Mouse (Mus musculus) cerebellum, adult 2 months (tissue): ENCODE results near the gene Mapk3. TPM values are rescaled to one million over a fixed set of nuclear protein-coding genes. Genes with fewer than 3 reads are reported as not detected.

Source experiments
- DNase-seq, 2 experiments: peaks; one replicate each; pipeline ENCODE4 v3.0.0; 2021
- H3K27ac ChIP-seq: fragments of 200-500 bp; 2 replicates; pipeline ENCODE4 v1.5.1; 2012; ENCODE audit warnings: low read length, control low read depth, inconsistent platforms; ENCODE audit not compliant: insufficient read depth
- H3K27me3 ChIP-seq: fragments of 200-500 bp; 2 replicates; pipeline ENCODE4 v1.6.1; 2012; ENCODE audit warnings: inconsistent platforms, mild to moderate bottlenecking, low read length, moderate library complexity; ENCODE audit not compliant: control insufficient read depth, insufficient read depth
- H3K4me1 ChIP-seq: fragments of 200-500 bp; 2 replicates; pipeline ENCODE4 v1.6.1; 2011; ENCODE audit warnings: low read length; ENCODE audit not compliant: control insufficient read depth, insufficient read depth
- H3K4me3 ChIP-seq: fragments of 200-500 bp; replicated peaks from 2 replicates; pipeline ENCODE3; 2011; ENCODE audit warnings: mild to moderate bottlenecking, low read depth, low read length, control low read depth; ENCODE audit not compliant: insufficient read depth
- CTCF ChIP-seq: fragments of 200-500 bp; IDR thresholded peaks from 2 replicates; pipeline ENCODE4 v1.5.1; 2011; ENCODE audit warnings: low read depth, mild to moderate bottlenecking, control low read depth, low read length, moderate library complexity, borderline replicate concordance; ENCODE audit not compliant: insufficient read depth
- POLR2A ChIP-seq: fragments of 200-500 bp; IDR thresholded peaks from 2 replicates; pipeline ENCODE4 v1.6.1; 2011; ENCODE audit warnings: low read length, control low read depth, borderline replicate concordance; ENCODE audit not compliant: insufficient read depth
- WGBS: fragments of 180-500 bp; shearing (Covaris S2); methylation state at CpG from one replicate; pipeline ENCODE4 v1.1.7; 2018; 5-methylcytosine and 5-hydroxymethylcytosine counted together
- polyA plus RNA-seq: library from polyadenylated mRNA; depleted of rRNA; stranded (reverse); fragments of >200 nt; gene quantifications from 2 replicates; pipeline ENCODE4 v1.2.3, GENCODE M21; 2012; rRNA removed

Gene Mapk3
- polyA plus RNA-seq, 1 experiment, result 229 TPM

DNA sequence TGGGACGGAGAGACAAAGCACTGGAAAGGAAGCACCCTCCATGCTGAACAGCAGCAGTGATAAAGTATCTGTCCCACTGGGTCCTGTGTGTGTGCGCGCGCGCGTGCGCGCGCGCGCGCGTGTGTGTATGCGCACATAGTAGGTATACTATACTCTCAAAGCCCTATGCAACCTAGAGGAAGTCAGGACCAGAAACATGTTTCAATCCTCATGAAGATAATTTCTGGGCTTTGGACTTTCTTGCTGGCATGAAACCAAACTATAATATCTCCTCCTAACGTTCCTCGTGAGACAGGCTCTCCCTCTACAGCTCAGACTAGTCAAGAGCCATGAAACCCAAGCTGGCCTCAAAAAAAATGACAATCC lies 41.6 kb downstream of the Mapk3 start:
- no peak for DNase-seq
- Histone ChIP-seq H3K27me3 (no peaks in the 10 kb centered on the region), H3K27ac (peak overlapping the region; percentile 100), H3K4me1 (peaks cover 12% of the 10 kb centered on the region), H3K4me3 (no peak overlapping the region)
- TF ChIP-seq CTCF (no peak), POLR2A (no peak)
- 87% methylated on average over 16 of the region's 16 CpGs for WGBS

DNA sequence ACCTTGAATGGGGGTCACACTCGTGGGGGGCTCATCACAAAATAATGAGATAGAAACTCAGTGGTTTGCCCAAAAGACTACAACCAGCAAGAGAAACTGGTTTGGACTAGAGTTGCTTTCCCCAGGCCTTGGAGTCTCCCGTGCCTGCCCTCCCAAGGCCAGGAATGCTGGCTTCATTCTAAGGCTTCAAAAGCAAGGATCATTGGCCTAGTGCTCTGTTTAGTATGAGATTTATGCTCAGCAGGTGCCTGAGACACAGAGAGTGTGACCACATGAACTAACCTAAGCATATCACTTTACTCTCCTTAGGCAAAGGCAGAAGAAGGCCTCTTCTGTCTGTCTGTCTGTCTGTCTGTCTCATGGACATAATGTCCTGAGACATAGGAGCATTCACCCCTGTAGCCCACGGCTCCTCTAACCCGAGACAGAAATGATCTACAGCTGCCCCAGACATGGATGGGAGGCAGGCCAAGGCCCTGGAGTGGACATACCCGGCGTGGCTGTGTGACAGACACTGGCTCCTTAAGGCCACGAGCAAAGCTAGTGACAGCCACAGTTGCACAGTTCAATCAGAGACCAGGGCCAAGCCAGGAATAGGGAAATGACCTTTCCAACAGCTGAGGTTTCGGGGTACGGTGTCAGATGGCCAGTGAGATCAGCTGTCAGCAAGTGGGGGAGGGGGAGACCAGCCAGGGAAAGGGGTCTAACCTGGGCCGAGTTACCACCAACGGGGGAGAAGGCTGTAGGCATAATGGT lies 42.9 kb downstream of the Mapk3 start:
- Histone ChIP-seq H3K27ac (no peak overlapping the region), H3K27me3 (no peaks in the 10 kb centered on the region), H3K4me1 (peaks cover 7% of the 10 kb centered on the region; the same call in 1 of the 2 replicates), H3K4me3 (no peak overlapping the region)
- TF ChIP-seq CTCF, result no peak
- no peak for TF ChIP-seq POLR2A
- peak in 1 of 2 experiments; percentile 12 for DNase-seq
- 68% methylated on average over 11 of the region's 11 CpGs for WGBS

DNA sequence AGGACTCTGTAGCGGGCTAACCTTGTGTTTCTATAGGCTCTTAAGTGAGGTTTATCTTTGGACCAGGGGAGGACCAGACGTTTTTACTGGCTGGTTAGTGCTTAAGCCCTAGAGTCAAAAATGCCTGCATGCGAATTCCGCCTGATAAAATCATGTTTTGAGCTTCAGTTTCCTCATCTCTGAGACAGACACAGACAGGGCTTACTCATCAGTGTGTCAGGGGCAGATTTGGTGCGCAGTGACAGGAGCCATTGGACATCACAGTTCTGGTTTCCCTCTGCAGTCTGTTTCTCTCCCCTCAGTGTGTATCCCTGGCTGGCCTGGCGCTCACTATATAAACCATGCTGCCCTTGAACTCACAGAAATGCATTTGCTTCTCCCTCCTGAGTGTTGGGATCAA lies 43.8 kb downstream of the Mapk3 start:
- H3K27ac ChIP-seq, result no peak overlapping the region
- DNase-seq, result no peak
- H3K4me3 ChIP-seq, result no peak overlapping the region

DNA sequence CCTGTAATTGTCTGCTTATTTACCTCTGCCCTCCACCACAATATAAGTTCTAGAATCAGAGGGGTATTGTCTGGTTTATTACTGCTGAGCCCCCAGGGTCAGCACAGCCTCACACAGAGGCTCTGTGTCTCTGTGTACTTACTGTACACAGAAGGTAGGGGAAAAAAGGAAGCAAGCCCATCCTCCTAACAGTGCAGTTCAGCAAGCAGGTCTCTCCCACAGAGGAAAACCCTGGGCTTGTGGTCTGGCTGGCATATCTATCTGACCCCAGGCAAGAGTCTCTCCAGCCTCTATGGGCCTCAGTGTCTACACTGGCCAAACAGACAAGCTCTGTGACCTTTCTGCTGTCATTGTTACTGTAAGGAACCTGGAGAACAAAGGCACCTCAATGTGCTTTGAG lies 44.4 kb downstream of the Mapk3 start:
- Histone ChIP-seq H3K4me1 (peaks cover 7% of the 10 kb centered on the region; the same call in 1 of the 2 replicates), H3K27ac (no peak overlapping the region), H3K27me3 (no peaks in the 10 kb centered on the region), H3K4me3 (no peak overlapping the region)
- TF ChIP-seq POLR2A, result no peak
- no peak for TF ChIP-seq CTCF
- DNase-seq, result no peak

More for the DNA sequence above, 43.8 kb downstream of the Mapk3 start:
- peaks cover 7% of the 10 kb centered on the region; the same call in 1 of the 2 replicates for H3K4me1 ChIP-seq
- no peaks in the 10 kb centered on the region for H3K27me3 ChIP-seq
- 97% methylated on average over 6 of the region's 6 CpGs for WGBS
- TF ChIP-seq POLR2A (no peak), CTCF (no peak)

DNA sequence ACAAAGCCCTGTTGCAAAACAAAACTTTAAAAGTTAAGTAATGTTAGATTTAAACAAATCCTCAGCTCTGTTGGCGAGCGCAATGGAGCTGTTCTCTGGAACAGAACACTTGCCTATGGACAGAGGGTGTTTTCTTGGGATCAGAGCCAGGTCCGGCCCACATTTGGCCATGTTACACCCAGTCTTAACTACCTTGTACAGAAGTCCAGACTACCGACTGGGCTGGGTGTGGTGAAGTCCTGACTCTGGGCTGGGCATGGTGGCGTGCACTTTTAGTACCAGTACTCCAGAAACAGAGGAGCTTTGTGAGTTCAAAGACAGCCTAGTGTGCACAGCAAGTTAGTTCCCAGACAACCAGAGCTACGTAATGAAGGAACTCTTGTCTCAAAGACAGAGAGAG lies 47.6 kb downstream of the Mapk3 start:
- H3K4me1 ChIP-seq, result 0 out of 2 replicates have a peak, but pooled peaks cover 2% of the 10 kb centered on the region
- no peak overlapping the region for H3K27ac ChIP-seq
- no peak for DNase-seq
- H3K27me3 ChIP-seq, result no peaks in the 10 kb centered on the region
- WGBS, result 60% methylated on average over 6 of the region's 6 CpGs
- no peak for TF ChIP-seq POLR2A
- no peak for TF ChIP-seq CTCF
- no peak overlapping the region for H3K4me3 ChIP-seq

DNA sequence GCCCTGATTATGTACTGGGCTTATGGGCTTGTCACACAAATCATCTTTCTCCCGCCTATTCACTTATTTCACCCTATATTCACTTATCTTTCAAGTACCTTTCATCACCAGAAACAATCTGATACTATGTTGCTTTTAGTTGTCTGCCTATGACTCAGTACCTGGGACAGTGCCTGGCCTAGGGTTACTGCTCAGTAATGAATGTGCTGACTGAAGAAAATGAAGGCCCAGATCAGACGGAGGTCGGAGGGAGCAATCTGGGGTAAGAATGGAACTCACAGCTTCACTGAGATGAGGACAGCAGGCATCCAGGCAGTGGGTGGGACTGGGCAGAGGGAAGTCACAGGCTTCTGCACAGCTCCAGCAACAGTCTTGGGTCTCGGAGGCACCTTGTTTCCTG lies 48.0 kb downstream of the Mapk3 start:
- 0 out of 2 replicates have a peak, but pooled peaks cover 2% of the 10 kb centered on the region for H3K4me1 ChIP-seq
- no peak overlapping the region for H3K4me3 ChIP-seq
- no peaks in the 10 kb centered on the region for H3K27me3 ChIP-seq
- TF ChIP-seq POLR2A, result no peak
- no peak for TF ChIP-seq CTCF
- DNase-seq, result no peak
- H3K27ac ChIP-seq, result no peak overlapping the region
- 48% methylated on average over 4 of the region's 4 CpGs for WGBS

DNA sequence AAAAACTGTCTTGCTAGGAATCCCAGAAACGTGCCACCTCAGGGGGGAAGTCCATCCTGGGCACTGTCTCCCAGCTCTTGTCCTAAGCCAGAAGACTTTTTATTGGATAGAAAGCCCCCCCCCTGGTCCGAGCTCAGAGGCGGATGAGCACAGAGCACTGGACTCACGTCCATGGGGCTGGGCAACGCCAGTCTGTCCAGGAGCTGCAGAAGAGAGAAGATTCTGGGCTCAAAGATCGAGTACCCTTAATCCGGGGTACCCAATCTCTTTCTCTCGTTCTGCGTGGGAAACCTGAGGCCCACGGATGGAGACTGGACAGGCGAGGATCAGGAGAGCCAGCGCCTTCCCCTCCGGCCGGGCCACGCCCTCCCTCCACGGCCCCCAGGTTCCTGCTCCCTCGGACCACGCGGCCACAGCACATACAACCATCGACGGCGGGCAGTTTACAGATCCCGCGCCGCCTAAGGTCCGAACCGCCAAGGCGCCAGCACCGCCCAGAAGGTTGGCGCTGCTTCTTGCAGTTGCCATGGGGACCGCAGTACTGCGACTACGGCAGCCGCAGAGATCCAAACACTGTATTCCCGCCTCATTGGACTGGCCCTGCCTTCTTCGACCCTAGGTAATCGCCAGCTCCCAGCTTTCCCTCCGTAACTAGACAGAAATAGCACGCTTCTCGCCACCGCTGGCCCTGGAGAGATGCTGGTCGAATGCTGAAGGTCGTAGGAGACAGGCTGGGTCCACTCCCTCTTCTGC lies 49.5 kb downstream of the Mapk3 start:
- peak; percentile 49; the same call in 1 of the 2 replicates for TF ChIP-seq POLR2A
- no peak for TF ChIP-seq CTCF
- H3K4me3 ChIP-seq, result peak overlapping the region; percentile 74
- under 1% methylated on average over 43 of the region's 43 CpGs for WGBS
- peak; percentile 93 to 94 for DNase-seq
- H3K27me3 ChIP-seq, result no peaks in the 10 kb centered on the region
- H3K27ac ChIP-seq, result 0 out of 2 replicates have a peak overlapping the region, but pooled peaks have one; percentile 3
- H3K4me1 ChIP-seq, result 0 out of 2 replicates have a peak, but pooled peaks cover 2% of the 10 kb centered on the region

DNA sequence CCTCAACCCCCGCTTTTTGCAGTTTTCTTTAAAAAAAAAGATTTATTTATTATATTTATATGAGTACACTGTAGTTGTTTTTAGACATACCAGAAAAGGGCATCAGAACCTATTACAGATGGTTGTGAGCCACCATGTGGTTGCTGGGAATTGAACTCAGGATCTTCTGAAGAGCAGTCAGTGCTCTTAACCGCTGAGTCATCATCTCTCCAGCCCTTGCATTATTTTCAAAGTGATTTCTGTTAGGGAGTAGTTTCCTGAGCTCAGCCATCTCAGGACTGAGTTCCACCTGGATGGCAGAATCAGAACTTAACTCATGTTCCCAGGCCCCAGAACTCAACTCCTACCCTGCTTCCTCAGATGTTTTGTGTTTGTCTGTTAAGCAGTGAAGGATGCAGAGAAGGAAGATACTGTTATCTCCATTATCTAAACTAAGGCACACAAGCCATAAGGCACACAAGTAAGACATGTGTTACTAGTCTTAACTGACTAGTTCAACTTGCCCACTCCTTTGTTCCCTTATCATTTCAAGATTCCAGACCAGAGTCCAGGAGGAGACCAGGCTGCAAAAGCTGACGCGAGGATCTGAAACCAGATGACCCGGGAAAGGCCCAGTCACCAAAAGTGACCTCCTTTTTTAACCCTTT lies 50.4 kb downstream of the Mapk3 start:
- no peak overlapping the region for H3K4me3 ChIP-seq
- H3K27ac ChIP-seq, result no peak overlapping the region
- 63% methylated on average over 5 of the region's 5 CpGs for WGBS
- no peaks in the 10 kb centered on the region for H3K27me3 ChIP-seq
- DNase-seq, result no peak
- 0 out of 2 replicates have a peak, but pooled peaks cover 2% of the 10 kb centered on the region for H3K4me1 ChIP-seq
- TF ChIP-seq CTCF (no peak), POLR2A (no peak)

Other genes with a start within 250 kb of the Mapk3 start
- gene Eif3c, start 193.2 kb upstream of the Mapk3 start, polyA plus RNA-seq, result 115 and 116 TPM in 2 replicates
- gene Apobr, start 174.7 kb upstream of the Mapk3 start, polyA plus RNA-seq, result 0.87 and 0.98 TPM in 2 replicates
- 38.1 and 44.2 TPM in 2 replicates for gene Cln3, start 173.8 kb upstream of the Mapk3 start, polyA plus RNA-seq
- not detected in 2 replicates for gene Il27, start 164.7 kb upstream of the Mapk3 start, polyA plus RNA-seq
- gene Nupr1, start 128.7 kb upstream of the Mapk3 start, polyA plus RNA-seq, result 9.3 and 10.6 TPM in 2 replicates
- 45.4 and 45.5 TPM in 2 replicates for gene Sgf29, start 110.3 kb upstream of the Mapk3 start, polyA plus RNA-seq
- gene Sult1a1, start 83.2 kb upstream of the Mapk3 start, polyA plus RNA-seq, result 6.4 and 10.6 TPM in 2 replicates
- 51.0 and 61.6 TPM in 2 replicates for gene Bola2, start 64.2 kb upstream of the Mapk3 start, polyA plus RNA-seq
- gene Slx1b, start 63.8 kb upstream of the Mapk3 start, polyA plus RNA-seq, result 39.6 and 40.3 TPM in 2 replicates
- 110 and 126 TPM in 2 replicates for gene Coro1a, start 51.8 kb upstream of the Mapk3 start, polyA plus RNA-seq
- gene Gdpd3, start 6.7 kb downstream of the Mapk3 start, polyA plus RNA-seq, result 6.0 and 8.0 TPM in 2 replicates
- gene Ypel3, start 17.4 kb downstream of the Mapk3 start, polyA plus RNA-seq, result 628 and 636 TPM in 2 replicates
- 2.2 TPM in 2 replicates for gene Tbx6, start 21.9 kb downstream of the Mapk3 start, polyA plus RNA-seq
- gene Ppp4c, start 32.9 kb downstream of the Mapk3 start, polyA plus RNA-seq, result 110 and 119 TPM in 2 replicates
- 193 and 196 TPM in 2 replicates for gene Fam57b, start 38.1 kb downstream of the Mapk3 start, polyA plus RNA-seq
- not detected in 2 replicates for gene 4930451I11Rik, start 72.0 kb downstream of the Mapk3 start, polyA plus RNA-seq
- gene Doc2a, start 87.8 kb downstream of the Mapk3 start, polyA plus RNA-seq, result 9.7 and 12.1 TPM in 2 replicates
- gene Hirip3, start 102.4 kb downstream of the Mapk3 start, polyA plus RNA-seq, result 60.9 and 63.1 TPM in 2 replicates
- 67.3 and 67.6 TPM in 2 replicates for gene Ino80e, start 102.8 kb downstream of the Mapk3 start, polyA plus RNA-seq
- gene Taok2, start 125.1 kb downstream of the Mapk3 start, polyA plus RNA-seq, result 107 and 108 TPM in 2 replicates
- gene Tmem219, start 163.3 kb downstream of the Mapk3 start, polyA plus RNA-seq, result 29.8 and 37.5 TPM in 2 replicates
- gene Kctd13, start 169.3 kb downstream of the Mapk3 start, polyA plus RNA-seq, result 130 and 140 TPM in 2 replicates
- 41.8 and 42.4 TPM in 2 replicates for gene Asphd1, start 190.0 kb downstream of the Mapk3 start, polyA plus RNA-seq
- 359 and 364 TPM in 2 replicates for gene Sez6l2, start 191.0 kb downstream of the Mapk3 start, polyA plus RNA-seq
- gene Cdipt, start 216.3 kb downstream of the Mapk3 start, polyA plus RNA-seq, result 255 and 281 TPM in 2 replicates
- gene Cdiptos, start 216.5 kb downstream of the Mapk3 start, polyA plus RNA-seq, result 0.92 and 1.1 TPM in 2 replicates